Mouse (Mus musculus) thymus, adult 2 months (tissue): Measurements from ENCODE around the gene Slc25a43.

Source experiments
- CTCF ChIP-seq: fragments of 200-500 bp; IDR thresholded peaks from 2 replicates; pipeline ENCODE4 v1.5.1; 2012; ENCODE audit warnings: mild to moderate bottlenecking, control low read depth, low read length, moderate library complexity, borderline replicate concordance; ENCODE audit not compliant: control insufficient read depth, poor library complexity, insufficient read depth; ENCODE audit errors: extremely low read depth
- POLR2A ChIP-seq: fragments of 200-500 bp; IDR thresholded peaks from 2 replicates; pipeline ENCODE4 v1.6.1; 2012; ENCODE audit warnings: mild to moderate bottlenecking, low read length, control low read depth, moderate library complexity; ENCODE audit not compliant: control insufficient read depth, poor library complexity, insufficient read depth; ENCODE audit errors: extremely low read depth

GRCm38 (mm10) chrX:36763934-36764317 is 20.5 kb downstream of the Slc25a43 start:
- TF ChIP-seq CTCF (no peak), POLR2A (no peak)
